Mouse (Mus musculus): ENCODE results near the gene Efna4. TPM values are rescaled to one million over a fixed set of nuclear protein-coding genes. Genes with fewer than 3 reads are reported as not detected.

Efna4 gene
- polyA plus RNA-seq, 1 experiment from 2014 or later = 17.5 TPM

DNA sequence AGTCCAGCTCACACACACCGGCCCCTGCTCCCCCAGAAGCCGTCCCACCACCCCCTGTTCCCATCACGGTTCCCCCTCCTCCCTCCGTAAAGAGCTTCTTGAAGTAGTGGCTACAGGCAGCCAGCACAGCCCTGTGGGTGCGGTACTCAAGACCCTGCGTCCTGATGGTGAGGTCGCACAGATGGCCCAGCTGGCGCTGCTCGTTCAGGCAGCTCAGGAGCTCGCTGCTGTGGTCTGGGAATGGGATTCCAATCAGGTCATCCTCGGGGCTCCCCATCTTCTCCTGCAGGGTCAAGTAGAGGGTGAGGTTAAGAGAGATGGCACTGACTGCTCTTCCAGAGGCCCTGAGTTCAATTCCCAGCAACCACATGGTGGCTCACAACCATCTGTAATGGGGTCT, 43.4 kb upstream of the Efna4 start:
- DNase-seq (ENCODE audit: low spot score) = no peak
- H3K4me2 ChIP-seq (ENCODE audit: low read depth, low read length) = no peak overlapping the region
- no peaks in the 10 kb centered on the region for H3K9me3 ChIP-seq (ENCODE audit: control insufficient read depth, low read length)
- ATAC-seq (ENCODE audit: low read depth) = no peak
- WGBS = 80% methylated on average over 11 of the region's 11 CpGs
- H3K36me3 ChIP-seq (ENCODE audit: control insufficient read depth, insufficient read depth, low read length) = 0 out of 2 replicates have a peak, but pooled peaks cover 5% of the 10 kb centered on the region
- H3K27me3 ChIP-seq (replicated peaks; ENCODE audit: control insufficient read depth, insufficient read depth, low read length) = no peaks in the 10 kb centered on the region
- H3K4me3 ChIP-seq (ENCODE audit: low read depth, low read length) = no peak overlapping the region
- H3K9ac ChIP-seq (ENCODE audit: low read depth, low read length) = no peak overlapping the region
- H3K4me1 ChIP-seq (ENCODE audit: control insufficient read depth, insufficient read depth, low read length) = 0 out of 2 replicates have a peak, but pooled peaks cover 8% of the 10 kb centered on the region
- H3K27ac ChIP-seq (replicated peaks; ENCODE audit: low read depth, low read length) = no peak overlapping the region

DNA sequence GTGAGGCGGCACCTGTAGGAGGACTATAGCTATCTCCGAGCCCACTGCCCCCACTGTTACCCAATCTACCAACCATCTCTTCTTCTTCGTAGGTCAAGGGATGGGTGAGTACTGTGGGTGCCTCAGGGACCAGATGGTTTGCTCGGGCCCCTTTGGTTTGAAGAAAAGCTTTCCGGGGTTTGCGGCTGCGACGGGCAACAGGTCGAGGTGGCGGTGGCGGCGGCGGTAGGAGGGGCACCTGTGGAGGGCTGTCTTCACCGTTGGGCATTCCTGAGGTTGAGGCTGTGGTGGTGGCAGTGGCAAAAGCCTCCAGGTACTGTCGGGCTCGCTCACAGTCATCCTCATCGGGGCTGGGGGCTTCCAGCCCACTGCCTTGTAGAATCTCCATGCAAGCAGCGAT, 42.9 kb upstream of the Efna4 start:
- DNase-seq (ENCODE audit: low spot score) (no peak), ATAC-seq (ENCODE audit: low read depth) (no peak)

DNA sequence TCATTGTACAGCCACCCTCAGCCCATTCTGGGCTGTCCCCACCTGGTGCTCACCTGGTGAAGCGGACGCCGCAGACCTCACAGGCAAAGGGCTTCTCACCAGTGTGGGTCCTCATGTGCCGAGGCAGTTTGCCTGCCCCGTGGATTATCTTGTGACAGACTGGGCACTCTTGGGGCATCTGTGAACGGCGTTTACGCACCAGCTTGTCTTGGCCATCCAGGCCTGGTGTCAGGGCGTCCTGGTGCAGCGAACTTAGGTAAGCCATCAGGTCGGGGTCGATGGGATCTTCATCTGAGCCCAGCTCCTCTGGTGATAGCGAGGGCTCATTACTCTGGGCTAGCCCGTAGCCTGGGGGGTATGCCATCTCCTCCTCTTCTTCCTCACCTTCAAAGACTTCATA, 42.5 kb upstream of the Efna4 start:
- 94% methylated on average over 14 of the region's 14 CpGs for WGBS
- 0 out of 2 replicates have a peak, but pooled peaks cover 3% of the 10 kb centered on the region for H3K4me1 ChIP-seq (ENCODE audit: control insufficient read depth, insufficient read depth, low read length)
- H3K27me3 ChIP-seq (replicated peaks; ENCODE audit: control insufficient read depth, insufficient read depth, low read length) = no peaks in the 10 kb centered on the region
- H3K4me2 ChIP-seq (ENCODE audit: low read depth, low read length) = no peak overlapping the region
- ATAC-seq (ENCODE audit: low read depth) (no peak), DNase-seq (ENCODE audit: low spot score) (no peak)
- no peaks in the 10 kb centered on the region for H3K9me3 ChIP-seq (ENCODE audit: control insufficient read depth, low read length)
- no peak overlapping the region for H3K27ac ChIP-seq (replicated peaks; ENCODE audit: low read depth, low read length)
- H3K36me3 ChIP-seq (ENCODE audit: control insufficient read depth, insufficient read depth, low read length) = 0 out of 2 replicates have a peak, but pooled peaks cover 5% of the 10 kb centered on the region
- H3K4me3 ChIP-seq (ENCODE audit: low read depth, low read length) = no peak overlapping the region
- H3K9ac ChIP-seq (ENCODE audit: low read depth, low read length) = no peak overlapping the region

More for the DNA sequence above, 42.9 kb upstream of the Efna4 start:
- Histone ChIP-seq H3K27ac (replicated peaks; ENCODE audit: low read depth, low read length) (no peak overlapping the region), H3K9me3 (ENCODE audit: control insufficient read depth, low read length) (no peaks in the 10 kb centered on the region), H3K4me2 (ENCODE audit: low read depth, low read length) (no peak overlapping the region), H3K4me3 (ENCODE audit: low read depth, low read length) (no peak overlapping the region), H3K4me1 (ENCODE audit: control insufficient read depth, insufficient read depth, low read length) (0 out of 2 replicates have a peak, but pooled peaks cover 8% of the 10 kb centered on the region), H3K36me3 (ENCODE audit: control insufficient read depth, insufficient read depth, low read length) (0 out of 2 replicates have a peak, but pooled peaks cover 5% of the 10 kb centered on the region), H3K9ac (ENCODE audit: low read depth, low read length) (no peak overlapping the region), H3K27me3 (replicated peaks; ENCODE audit: control insufficient read depth, insufficient read depth, low read length) (no peaks in the 10 kb centered on the region)
- 90% methylated on average over 17 of the region's 18 CpGs for WGBS

GRCm38 (mm10) chr3:89379388-89380131, 41.7 kb upstream of the Efna4 start:
- Histone ChIP-seq H3K4me2 (ENCODE audit: low read depth, low read length) (peak overlapping the region; percentile 60; the same call in 1 of the 2 replicates), H3K9ac (ENCODE audit: low read depth, low read length) (peak overlapping the region; percentile 66; the same call in 1 of the 2 replicates), H3K4me3 (ENCODE audit: low read depth, low read length) (no peak overlapping the region), H3K4me1 (ENCODE audit: control insufficient read depth, insufficient read depth, low read length) (no peaks in the 10 kb centered on the region), H3K27ac (replicated peaks; ENCODE audit: low read depth, low read length) (no peak overlapping the region), H3K9me3 (ENCODE audit: control insufficient read depth, low read length) (no peaks in the 10 kb centered on the region), H3K36me3 (ENCODE audit: control insufficient read depth, insufficient read depth, low read length) (0 out of 2 replicates have a peak, but pooled peaks cover 5% of the 10 kb centered on the region), H3K27me3 (replicated peaks; ENCODE audit: control insufficient read depth, insufficient read depth, low read length) (no peaks in the 10 kb centered on the region)
- DNase-seq (ENCODE audit: low spot score) (no peak), ATAC-seq (ENCODE audit: low read depth) (no peak)
- 84% methylated on average over 30 of the region's 31 CpGs for WGBS

GRCm38 (mm10) chr3:89378394-89379067, 40.7 kb upstream of the Efna4 start:
- peak overlapping the region; percentile 45 for H3K27ac ChIP-seq (replicated peaks; ENCODE audit: low read depth, low read length)
- DNase-seq (ENCODE audit: low spot score) (peak; percentile 88), ATAC-seq (ENCODE audit: low read depth) (peak; percentile 89)
- peak overlapping the region; percentile 60 for H3K4me2 ChIP-seq (ENCODE audit: low read depth, low read length)
- H3K36me3 ChIP-seq (ENCODE audit: control insufficient read depth, insufficient read depth, low read length) = 0 out of 2 replicates have a peak, but pooled peaks cover 5% of the 10 kb centered on the region
- peak overlapping the region; percentile 66 for H3K9ac ChIP-seq (ENCODE audit: low read depth, low read length)
- H3K4me1 ChIP-seq (ENCODE audit: control insufficient read depth, insufficient read depth, low read length) = no peaks in the 10 kb centered on the region
- peak overlapping the region; percentile 45 for H3K4me3 ChIP-seq (ENCODE audit: low read depth, low read length)
- no peaks in the 10 kb centered on the region for H3K9me3 ChIP-seq (ENCODE audit: control insufficient read depth, low read length)
- 2% methylated on average over 13 of the region's 29 CpGs for WGBS
- no peaks in the 10 kb centered on the region for H3K27me3 ChIP-seq (replicated peaks; ENCODE audit: control insufficient read depth, insufficient read depth, low read length)

DNA sequence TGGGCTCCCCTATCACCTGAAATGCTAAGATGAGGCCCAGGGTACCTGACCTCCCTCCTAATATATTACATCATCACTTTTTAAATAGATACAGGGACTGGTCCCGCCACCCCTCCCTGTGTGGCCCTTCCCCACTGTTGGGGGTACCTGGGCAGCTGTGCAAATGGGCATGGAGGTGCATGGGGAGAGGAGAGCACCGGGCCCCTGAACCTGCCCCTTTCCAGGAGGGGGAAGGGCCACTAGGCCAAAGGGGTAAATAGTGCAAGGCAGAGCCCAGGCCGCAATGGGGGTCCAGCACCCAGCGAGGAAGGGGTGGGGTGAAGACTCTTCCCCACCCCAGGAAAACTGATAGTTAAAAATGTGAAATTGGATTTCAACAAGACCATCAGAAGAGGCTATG, 40.0 kb upstream of the Efna4 start:
- ATAC-seq (ENCODE audit: low read depth) = peak; percentile 1; the same call in 1 of the 2 replicates
- Histone ChIP-seq H3K9me3 (ENCODE audit: control insufficient read depth, low read length) (no peaks in the 10 kb centered on the region), H3K4me1 (ENCODE audit: control insufficient read depth, insufficient read depth, low read length) (no peaks in the 10 kb centered on the region), H3K27ac (replicated peaks; ENCODE audit: low read depth, low read length) (no peak overlapping the region), H3K4me2 (ENCODE audit: low read depth, low read length) (peak overlapping the region; percentile 60), H3K9ac (ENCODE audit: low read depth, low read length) (peak overlapping the region; percentile 66; the same call in 1 of the 2 replicates), H3K27me3 (replicated peaks; ENCODE audit: control insufficient read depth, insufficient read depth, low read length) (no peaks in the 10 kb centered on the region), H3K4me3 (ENCODE audit: low read depth, low read length) (no peak overlapping the region), H3K36me3 (ENCODE audit: control insufficient read depth, insufficient read depth, low read length) (0 out of 2 replicates have a peak, but pooled peaks cover 5% of the 10 kb centered on the region)
- no peak for DNase-seq (ENCODE audit: low spot score)
- 74% methylated on average over 4 of the region's 4 CpGs for WGBS

- DNase-seq (ENCODE audit: low spot score) (no peak), ATAC-seq (ENCODE audit: low read depth) (no peak)
- Histone ChIP-seq H3K4me2 (ENCODE audit: low read depth, low read length) (no peak overlapping the region), H3K27me3 (replicated peaks; ENCODE audit: control insufficient read depth, insufficient read depth, low read length) (no peaks in the 10 kb centered on the region), H3K9me3 (ENCODE audit: control insufficient read depth, low read length) (no peaks in the 10 kb centered on the region), H3K4me1 (ENCODE audit: control insufficient read depth, insufficient read depth, low read length) (no peaks in the 10 kb centered on the region), H3K4me3 (ENCODE audit: low read depth, low read length) (no peak overlapping the region), H3K36me3 (ENCODE audit: control insufficient read depth, insufficient read depth, low read length) (no peaks in the 10 kb centered on the region), H3K27ac (replicated peaks; ENCODE audit: low read depth, low read length) (no peak overlapping the region), H3K9ac (ENCODE audit: low read depth, low read length) (no peak overlapping the region)
- 41% methylated on average over 5 of the region's 5 CpGs for WGBS
Observed at GRCm38 (mm10) chr3:89373581-89374231, 35.9 kb upstream of the Efna4 start.

DNA sequence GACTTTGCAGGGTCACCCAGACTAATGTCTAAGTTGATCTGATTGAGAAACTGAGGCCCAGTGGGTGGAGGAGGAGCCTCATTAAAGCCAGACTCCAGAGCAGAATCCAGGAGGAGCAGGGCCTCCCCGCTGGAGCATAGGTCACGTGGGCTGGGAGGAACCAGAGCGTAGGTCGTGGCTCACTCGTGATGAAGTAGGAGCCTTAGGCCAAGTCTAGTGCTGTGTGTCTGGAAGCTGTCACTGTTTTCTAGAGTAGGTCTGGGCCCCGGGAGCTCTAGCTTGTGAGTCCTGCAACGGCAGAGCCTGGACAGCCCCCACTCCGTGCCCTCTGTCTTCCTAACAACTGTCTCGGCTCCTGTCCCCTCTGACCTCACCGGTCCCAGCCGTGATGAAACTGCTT, 29.5 kb upstream of the Efna4 start:
- DNase-seq (ENCODE audit: low spot score) (no peak), ATAC-seq (ENCODE audit: low read depth) (no peak)
- H3K27me3 ChIP-seq (replicated peaks; ENCODE audit: control insufficient read depth, insufficient read depth, low read length) = no peaks in the 10 kb centered on the region
- H3K27ac ChIP-seq (replicated peaks; ENCODE audit: low read depth, low read length) = no peak overlapping the region
- H3K9me3 ChIP-seq (ENCODE audit: control insufficient read depth, low read length) = no peaks in the 10 kb centered on the region
- H3K4me3 ChIP-seq (ENCODE audit: low read depth, low read length) = no peak overlapping the region
- H3K4me2 ChIP-seq (ENCODE audit: low read depth, low read length) = no peak overlapping the region
- no peak overlapping the region for H3K9ac ChIP-seq (ENCODE audit: low read depth, low read length)
- no peaks in the 10 kb centered on the region for H3K36me3 ChIP-seq (ENCODE audit: control insufficient read depth, insufficient read depth, low read length)
- H3K4me1 ChIP-seq (ENCODE audit: control insufficient read depth, insufficient read depth, low read length) = no peaks in the 10 kb centered on the region
- 60% methylated on average over 11 of the region's 11 CpGs for WGBS

Measured in embryonic facial prominence, embryonic 14.5 days (tissue).